Mouse (Mus musculus): ENCODE data around the gene Ifnar2. TPM values are rescaled to one million over a fixed set of nuclear protein-coding genes. Genes with fewer than 3 reads are reported as not detected.

The Ifnar2 gene
- 10 to 100 TPM; 31.2 to 36.0 TPM for total RNA-seq (2021)
- 39.9 and 51.6 TPM in 2 replicates for polyA plus RNA-seq (2012; rRNA removed)
- long read RNA-seq, transcript Ifnar2-203 (7 exons, 1,099 nt): major isoform, 11 of 16 reads
- long read RNA-seq, partial matches to known transcripts: 0 of 16 reads
- long read RNA-seq, other reads (novel, unspliced or antisense): 2 of 16 reads

DNA sequence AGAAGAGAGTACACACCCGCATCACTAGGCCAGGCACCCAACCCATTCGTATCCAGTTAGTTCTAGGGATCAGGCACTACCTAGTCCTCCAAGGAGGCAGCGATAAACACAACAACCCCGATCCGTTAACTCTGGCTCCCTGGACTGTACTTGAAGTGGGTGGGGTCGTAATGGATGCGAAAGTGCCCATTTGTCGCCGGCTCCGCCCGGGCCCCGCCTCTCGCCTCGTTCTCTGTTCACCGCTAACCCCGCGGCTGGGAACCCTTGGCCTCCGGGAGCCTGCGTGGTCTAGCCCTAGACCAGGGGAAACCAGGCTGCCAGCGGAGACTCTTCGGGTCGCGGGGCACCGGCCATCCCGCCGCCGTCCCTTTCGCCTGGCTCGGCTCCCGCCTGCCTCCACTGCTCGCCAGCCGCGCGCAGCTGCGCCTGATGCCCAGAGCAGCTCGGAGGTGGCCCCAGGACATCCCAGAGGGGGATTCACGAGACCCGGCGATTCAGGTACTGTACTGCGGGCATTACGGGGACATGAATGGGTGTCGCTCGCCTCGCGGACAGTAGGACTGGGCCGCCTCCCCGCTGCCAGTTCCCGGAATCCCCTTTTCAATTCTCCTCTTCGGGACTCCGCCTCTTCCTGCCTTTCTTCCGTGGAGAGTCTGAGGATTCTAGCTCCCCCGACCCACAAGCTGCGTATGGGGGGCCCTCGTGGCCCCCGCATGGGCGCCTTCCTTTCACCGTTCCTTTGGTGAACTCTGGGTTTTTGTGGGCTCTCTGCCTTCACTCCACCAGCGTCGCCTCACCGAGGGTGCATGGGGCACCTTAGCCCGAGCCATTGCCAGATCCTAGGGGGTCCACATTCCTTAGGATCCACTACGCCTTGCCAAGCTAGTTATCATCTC lies at the start of gene Ifnar2:
TSS of gene Ifnar2 (plus strand) at position 207 of the 896 bp plus-strand sequence.
- Histone ChIP-seq H3K27me3 (ENCODE audit: control insufficient read depth, insufficient read depth, low read length) (no peaks in the 10 kb centered on the region), H3K27ac (peak within 1 kb of the TSS; percentile 99), H3K9ac (ENCODE audit: low read depth, low read length) (peak within 1 kb of the TSS; percentile 93), H3K4me1 (ENCODE audit: control insufficient read depth, insufficient read depth, low read length) (peaks cover 11% of the 10 kb centered on the region), H3K4me3 (peak within 1 kb of the TSS; percentile 100), H3K36me3 (ENCODE audit: control insufficient read depth, insufficient read depth, low read length) (peaks cover 2% of the 10 kb centered on the region; the same call in 1 of the 2 replicates), H3K79me2 (replicated peaks; ENCODE audit: control insufficient read depth, insufficient read depth, low read length) (peaks cover 1% of the 10 kb centered on the region; the same call in 1 of the 2 replicates)
- DNase-seq: peak; percentile 89 to 91
- 0 out of 2 replicates have a peak, but pooled peaks have one; percentile 10 for TF ChIP-seq CTCF (IDR thresholded peaks at IDR 0.05)
- 0 out of 2 replicates have a peak, but pooled peaks have one; percentile 15 for TF ChIP-seq EP300 (IDR thresholded peaks at IDR 0.05; ENCODE audit: insufficient read depth, low read depth, low read length)
- peak; percentile 62 for TF ChIP-seq POLR2A (IDR thresholded peaks at IDR 0.05; ENCODE audit: insufficient read depth, low read depth, low read length)
- intact Hi-C loops (cut with DNase I): no loop called here
- WGBS: under 1% methylated on average over 62 of the region's 62 CpGs

DNA sequence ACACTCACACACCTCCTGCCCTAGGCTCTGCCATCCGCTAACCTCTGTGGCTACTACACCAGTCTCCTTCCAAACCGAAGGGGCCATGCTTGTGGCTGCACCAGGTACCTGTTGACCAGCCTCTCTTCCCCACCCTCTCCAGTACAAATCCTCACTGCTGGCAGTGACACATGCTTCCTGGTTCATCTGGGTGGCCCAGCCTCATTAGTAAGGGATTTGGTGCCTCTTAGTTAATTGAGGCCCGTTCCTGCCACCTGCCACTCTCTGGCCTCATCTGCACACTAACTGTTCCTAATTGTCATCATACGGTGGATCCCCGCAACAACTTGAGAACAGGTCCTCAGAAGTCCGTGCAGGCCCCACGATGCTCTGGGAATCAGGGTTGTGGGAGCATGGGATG lies 45.0 kb upstream of the Ifnar2 start:
- intact Hi-C loops (cut with DNase I): no loop called here
- DNase-seq: no peak
- 79% methylated on average over 7 of the region's 7 CpGs for whole genome bisulfite sequencing
- H3K36me3 ChIP-seq (ENCODE audit: control insufficient read depth, insufficient read depth, low read length): no peaks in the 10 kb centered on the region
- no peaks in the 10 kb centered on the region for H3K79me2 ChIP-seq (replicated peaks; ENCODE audit: control insufficient read depth, insufficient read depth, low read length)
- TF ChIP-seq EP300 (IDR thresholded peaks at IDR 0.05; ENCODE audit: insufficient read depth, low read depth, low read length) (no peak), POLR2A (IDR thresholded peaks at IDR 0.05; ENCODE audit: insufficient read depth, low read depth, low read length) (no peak), CTCF (IDR thresholded peaks at IDR 0.05) (no peak)
- no peak overlapping the region for H3K9ac ChIP-seq (ENCODE audit: low read depth, low read length)
- no peak overlapping the region for H3K4me3 ChIP-seq
- no peaks in the 10 kb centered on the region for H3K4me1 ChIP-seq (ENCODE audit: control insufficient read depth, insufficient read depth, low read length)
- H3K27ac ChIP-seq: no peak overlapping the region
- H3K27me3 ChIP-seq (ENCODE audit: control insufficient read depth, insufficient read depth, low read length): peaks cover 3% of the 10 kb centered on the region; the same call in 1 of the 2 replicates

DNA sequence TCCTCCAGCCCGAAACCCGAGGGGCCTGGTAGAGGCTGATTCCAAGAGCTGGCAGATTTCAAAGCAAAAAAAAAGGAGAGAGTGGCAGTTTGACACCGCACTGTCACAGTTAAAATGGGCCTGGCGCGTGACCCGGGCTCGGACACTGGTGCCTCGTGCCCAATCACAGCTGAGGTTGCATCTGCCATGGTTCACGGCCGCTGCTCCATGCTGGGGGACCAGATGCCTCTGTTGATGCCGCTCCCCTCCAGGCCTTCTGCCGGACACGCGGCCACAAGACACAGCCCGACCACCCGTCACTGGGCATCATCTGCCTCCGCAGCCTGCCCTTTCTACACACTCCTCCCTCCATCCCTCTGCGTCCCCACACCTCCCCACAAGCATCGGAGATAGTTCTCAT lies 43.7 kb upstream of the Ifnar2 start:
- Histone ChIP-seq H3K79me2 (replicated peaks; ENCODE audit: control insufficient read depth, insufficient read depth, low read length) (no peaks in the 10 kb centered on the region), H3K4me1 (ENCODE audit: control insufficient read depth, insufficient read depth, low read length) (no peaks in the 10 kb centered on the region), H3K4me3 (no peak overlapping the region), H3K36me3 (ENCODE audit: control insufficient read depth, insufficient read depth, low read length) (no peaks in the 10 kb centered on the region), H3K27me3 (ENCODE audit: control insufficient read depth, insufficient read depth, low read length) (peaks cover 3% of the 10 kb centered on the region; the same call in 1 of the 2 replicates), H3K27ac (no peak overlapping the region), H3K9ac (ENCODE audit: low read depth, low read length) (no peak overlapping the region)
- DNase-seq: no peak
- intact Hi-C loops (cut with DNase I): no loop called here
- 79% methylated on average over 19 of the region's 19 CpGs for WGBS
- TF ChIP-seq CTCF (IDR thresholded peaks at IDR 0.05) (no peak), EP300 (IDR thresholded peaks at IDR 0.05; ENCODE audit: insufficient read depth, low read depth, low read length) (no peak), POLR2A (IDR thresholded peaks at IDR 0.05; ENCODE audit: insufficient read depth, low read depth, low read length) (no peak)

DNA sequence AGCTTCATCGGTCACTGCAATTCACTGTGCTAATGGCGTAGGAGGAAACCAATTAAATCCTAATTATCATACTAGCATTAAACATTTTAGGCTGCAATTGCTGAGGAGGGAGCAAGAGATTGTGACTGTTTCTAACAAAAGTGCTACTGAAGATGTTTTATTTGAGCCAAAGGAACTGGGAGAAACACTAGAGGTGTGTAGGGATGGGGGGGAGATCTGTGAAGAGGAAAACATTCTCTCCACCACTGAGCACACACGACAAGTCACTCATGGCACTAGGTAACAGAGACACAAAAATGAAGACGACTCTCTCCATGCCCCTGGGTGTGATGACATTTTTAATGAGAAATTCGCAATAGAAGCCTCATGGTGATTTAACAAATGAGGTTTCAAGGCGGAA lies 42.1 kb upstream of the Ifnar2 start:
- intact Hi-C loops (cut with DNase I): no loop called here
- Histone ChIP-seq H3K4me1 (ENCODE audit: control insufficient read depth, insufficient read depth, low read length) (no peaks in the 10 kb centered on the region), H3K4me3 (no peak overlapping the region), H3K9ac (ENCODE audit: low read depth, low read length) (no peak overlapping the region), H3K79me2 (replicated peaks; ENCODE audit: control insufficient read depth, insufficient read depth, low read length) (no peaks in the 10 kb centered on the region), H3K36me3 (ENCODE audit: control insufficient read depth, insufficient read depth, low read length) (no peaks in the 10 kb centered on the region), H3K27me3 (ENCODE audit: control insufficient read depth, insufficient read depth, low read length) (peaks cover 3% of the 10 kb centered on the region; the same call in 1 of the 2 replicates), H3K27ac (no peak overlapping the region)
- TF ChIP-seq POLR2A (IDR thresholded peaks at IDR 0.05; ENCODE audit: insufficient read depth, low read depth, low read length) (no peak), CTCF (IDR thresholded peaks at IDR 0.05) (no peak), EP300 (IDR thresholded peaks at IDR 0.05; ENCODE audit: insufficient read depth, low read depth, low read length) (no peak)
- DNase-seq: no peak
- 76% methylated on average over 6 of the region's 6 CpGs for WGBS

DNA sequence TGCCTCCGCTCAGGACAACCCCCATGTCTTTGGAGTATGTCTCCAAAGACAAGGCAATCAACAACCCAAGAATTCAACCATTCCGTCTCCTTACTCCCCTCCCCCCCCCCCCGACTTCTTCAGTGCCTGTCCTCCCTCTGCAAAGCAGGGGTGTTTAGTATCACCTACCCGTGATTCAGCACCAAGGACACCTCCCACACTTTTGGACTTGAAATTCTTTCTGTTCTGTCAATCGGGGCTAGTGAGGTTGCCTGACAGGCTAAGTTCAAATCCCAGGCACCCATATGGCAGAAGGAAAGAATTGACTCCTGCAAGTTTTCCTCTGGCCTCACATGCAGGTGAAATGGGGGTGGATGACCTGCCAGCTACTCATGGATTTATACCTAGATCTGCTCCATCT lies 41.4 kb upstream of the Ifnar2 start:
- Histone ChIP-seq H3K27ac (no peak overlapping the region), H3K27me3 (ENCODE audit: control insufficient read depth, insufficient read depth, low read length) (peaks cover 3% of the 10 kb centered on the region; the same call in 1 of the 2 replicates), H3K79me2 (replicated peaks; ENCODE audit: control insufficient read depth, insufficient read depth, low read length) (no peaks in the 10 kb centered on the region), H3K4me1 (ENCODE audit: control insufficient read depth, insufficient read depth, low read length) (no peaks in the 10 kb centered on the region), H3K36me3 (ENCODE audit: control insufficient read depth, insufficient read depth, low read length) (no peaks in the 10 kb centered on the region), H3K4me3 (no peak overlapping the region), H3K9ac (ENCODE audit: low read depth, low read length) (no peak overlapping the region)
- WGBS: 26% methylated on average over 5 of the region's 5 CpGs
- DNase-seq: no peak
- no peak for TF ChIP-seq CTCF (IDR thresholded peaks at IDR 0.05)
- TF ChIP-seq EP300 (IDR thresholded peaks at IDR 0.05; ENCODE audit: insufficient read depth, low read depth, low read length): no peak
- TF ChIP-seq POLR2A (IDR thresholded peaks at IDR 0.05; ENCODE audit: insufficient read depth, low read depth, low read length): no peak
- intact Hi-C loops (cut with DNase I): no loop called here

Data from heart, adult 2 months (tissue).